Mouse (Mus musculus) heart, embryonic 14.5 days (tissue): ENCODE results near the gene Serpina3n. TPM values are rescaled to one million over a fixed set of nuclear protein-coding genes. Genes with fewer than 3 reads are reported as not detected.

Experiments used
- ATAC-seq: fragments of 200-750 bp; cut with Nextera tagmentation; 2 replicates; pipeline ENCODE4 v1.8.0; 2017; ENCODE audit warnings: low read depth, moderate TSS enrichment; ENCODE audit not compliant: insufficient number of reproducible peaks, insufficient read depth, low FRiP score
- H3K27ac ChIP-seq, 2 experiments: fragments of 200-500 bp in 1 of 2; fragments of 300-500 bp in 1 of 2; sonication (generic) in 1 of 2; replicated peaks in 1 of 2; 2 replicates each; pipeline ENCODE4 v1.5.1; 2012 to 2014; ENCODE audit warnings: low read depth in 2 of 2, low read length in 2 of 2, control low read depth in 1 of 2, mild to moderate bottlenecking in 1 of 2, mixed read lengths in 1 of 2; ENCODE audit not compliant: control insufficient read depth in 1 of 2, insufficient read depth in 1 of 2
- H3K27me3 ChIP-seq: fragments of 300-500 bp; sonication (generic); 2 replicates; pipeline ENCODE4 v1.6.1; 2014; ENCODE audit warnings: mild to moderate bottlenecking, low read length, control low read depth; ENCODE audit not compliant: control insufficient read depth, insufficient read depth
- H3K36me3 ChIP-seq: fragments of 300-500 bp; sonication (generic); 2 replicates; pipeline ENCODE4 v1.6.1; 2014; ENCODE audit warnings: mild to moderate bottlenecking, control low read depth, low read length, mixed read lengths; ENCODE audit not compliant: control insufficient read depth, insufficient read depth
- H3K4me1 ChIP-seq, 2 experiments: fragments of 200-500 bp in 1 of 2; fragments of 300-500 bp in 1 of 2; sonication (generic) in 1 of 2; 2 replicates each; pipeline ENCODE4 v1.6.1; 2012 to 2014; ENCODE audit warnings: low read length in 2 of 2, control low read depth in 1 of 2, mixed read lengths in 1 of 2; ENCODE audit not compliant: control insufficient read depth in 2 of 2, insufficient read depth in 2 of 2
- H3K4me2 ChIP-seq: fragments of 300-500 bp; sonication (generic); 2 replicates; pipeline ENCODE4 v1.6.1; 2014; ENCODE audit warnings: mild to moderate bottlenecking, low read length
- H3K4me3 ChIP-seq, 2 experiments: fragments of 200-500 bp in 1 of 2; fragments of 300-500 bp in 1 of 2; sonication (generic) in 1 of 2; 2 replicates each; pipeline ENCODE4 v1.5.1; 2012 to 2014; ENCODE audit warnings: low read length in 2 of 2, mild to moderate bottlenecking in 2 of 2, control low read depth in 1 of 2, low read depth in 1 of 2, moderate library complexity in 1 of 2; ENCODE audit not compliant: control insufficient read depth in 1 of 2, insufficient read depth in 1 of 2
- H3K9ac ChIP-seq: fragments of 300-500 bp; sonication (generic); 2 replicates; pipeline ENCODE4 v1.6.1; 2014; ENCODE audit warnings: mild to moderate bottlenecking, low read length
- H3K9me3 ChIP-seq: fragments of 300-500 bp; sonication (generic); 2 replicates; pipeline ENCODE4 v1.6.1; 2016; ENCODE audit warnings: low read length, control low read depth; ENCODE audit not compliant: control insufficient read depth
- WGBS: fragments of 180-500 bp; shearing (Covaris S2); extraction: QIAGEN DNeasy Blood & Tissue Kit; methylation state at CpG from one replicate; pipeline ENCODE4 v1.1.7; 2014; 5-methylcytosine and 5-hydroxymethylcytosine counted together
- polyA plus RNA-seq: library from polyadenylated mRNA; unstranded; fragments of >200 nt; fragmentation: Nextera tagmentation; extraction: Ambion mirVana; gene quantifications from 2 replicates; pipeline ENCODE4 v1.2.1, GENCODE M21; 2014

Gene Serpina3n
- polyA plus RNA-seq, 1 experiment from 2014 or later, result 0.28 TPM

GRCm38 (mm10) chr12:104418340-104419135 is 12.0 kb downstream of the Serpina3n start:
- Histone ChIP-seq H3K27ac (no peak overlapping the region), H3K4me2 (peak overlapping the region; percentile 49), H3K9me3 (no peaks in the 10 kb centered on the region), H3K9ac (no peak overlapping the region), H3K27me3 (peaks cover 11% of the 10 kb centered on the region), H3K4me1 (no peaks in the 10 kb centered on the region; a peak in 1 of 4 replicates), H3K36me3 (no peaks in the 10 kb centered on the region), H3K4me3 (peak overlapping the region in 1 of 2 experiments; percentile 19; a peak in 1 of 4 replicates)
- WGBS, result 15% methylated on average over 17 of the region's 17 CpGs
- no peak for ATAC-seq

DNA sequence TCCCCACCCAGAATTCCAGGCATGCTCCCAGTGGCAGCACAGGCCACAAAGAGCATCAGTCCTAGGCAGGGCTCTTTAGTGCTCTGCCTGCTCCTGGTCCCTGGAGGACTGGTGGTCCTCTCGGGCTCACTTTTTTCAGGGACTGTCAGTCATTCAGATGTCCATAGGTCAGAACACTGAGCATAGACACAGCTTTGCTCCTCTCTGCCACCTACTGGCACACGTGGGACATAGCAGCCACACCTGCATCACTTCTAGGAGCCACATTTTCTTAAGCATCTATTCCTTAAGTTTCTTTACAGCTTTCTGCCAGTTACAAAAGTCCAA is 12.6 kb downstream of the Serpina3n start:
- H3K36me3 ChIP-seq, result no peaks in the 10 kb centered on the region
- no peak overlapping the region for H3K9ac ChIP-seq
- WGBS, result 7% methylated on average over 2 of the region's 2 CpGs
- peaks cover 11% of the 10 kb centered on the region for H3K27me3 ChIP-seq
- ATAC-seq, result no peak
- H3K4me3 ChIP-seq, result no peak overlapping the region
- H3K4me2 ChIP-seq, result no peak overlapping the region
- H3K27ac ChIP-seq, result no peak overlapping the region
- H3K9me3 ChIP-seq, result no peaks in the 10 kb centered on the region
- no peaks in the 10 kb centered on the region; a peak in 1 of 4 replicates for H3K4me1 ChIP-seq

DNA sequence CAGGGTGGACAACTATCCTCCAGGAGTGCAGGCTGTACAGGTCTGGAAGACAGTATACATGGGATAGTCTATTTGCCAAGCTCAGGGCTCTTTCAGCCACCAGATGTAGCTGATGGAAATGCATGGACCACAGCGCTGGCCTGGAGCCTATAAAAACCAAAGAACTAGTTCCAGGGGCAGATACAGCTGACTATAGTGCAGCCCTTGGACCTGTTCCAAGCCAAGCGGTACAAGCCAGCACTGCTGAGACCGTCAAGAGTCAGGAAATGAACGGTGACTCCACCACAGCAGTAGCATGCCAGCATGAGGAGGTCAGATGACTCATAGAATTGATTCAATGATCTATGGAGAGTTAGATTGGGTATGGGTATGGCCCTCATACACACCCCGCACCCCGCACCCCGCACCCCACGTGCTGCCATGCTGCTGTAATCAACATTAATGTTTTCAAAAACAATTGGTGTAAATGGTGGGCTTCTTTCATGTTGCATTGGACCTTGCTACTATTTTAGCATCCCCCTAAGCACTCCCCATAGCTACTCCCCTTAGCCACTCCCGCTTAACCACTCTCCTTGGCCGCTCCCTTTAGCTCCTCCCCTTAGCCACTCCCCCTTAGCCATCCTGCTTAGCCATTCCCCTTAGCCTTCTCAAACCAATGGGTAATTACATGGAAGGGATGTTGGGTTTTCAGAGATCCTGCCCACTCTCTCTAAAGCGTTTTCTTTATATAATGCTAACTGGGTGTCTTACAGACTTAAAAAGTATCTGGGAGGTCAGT is 16.3 kb downstream of the Serpina3n start:
- no peak overlapping the region for H3K27ac ChIP-seq
- no peaks in the 10 kb centered on the region for H3K36me3 ChIP-seq
- ATAC-seq, result peak; percentile 68; the same call in 1 of the 2 replicates

DNA sequence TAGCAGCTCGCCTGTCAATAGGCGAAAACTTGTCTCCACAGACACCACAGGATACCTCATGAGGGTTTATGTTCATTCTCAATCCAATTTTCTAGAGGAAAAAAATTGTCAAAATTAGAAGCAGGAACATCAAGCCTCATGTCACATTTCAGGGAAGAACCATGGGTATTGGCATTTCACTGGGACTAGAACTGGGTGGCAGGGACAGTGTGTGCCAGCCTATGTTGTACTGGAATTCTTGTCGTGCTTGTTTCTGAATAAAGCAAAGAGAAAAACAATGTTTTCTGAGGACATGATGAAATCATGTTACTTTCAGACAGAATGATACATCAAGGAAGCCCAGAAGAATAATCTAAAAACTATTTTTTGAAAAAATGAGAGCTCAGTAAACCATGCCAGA is 19.1 kb downstream of the Serpina3n start:
- H3K4me2 ChIP-seq, result no peak overlapping the region
- ATAC-seq, result no peak
- no peak overlapping the region for H3K9ac ChIP-seq
- H3K36me3 ChIP-seq, result no peaks in the 10 kb centered on the region
- no peaks in the 10 kb centered on the region for H3K9me3 ChIP-seq
- H3K27me3 ChIP-seq, result peaks cover 17% of the 10 kb centered on the region
- WGBS, result 61% methylated on average over 3 of the region's 3 CpGs
- no peak overlapping the region for H3K27ac ChIP-seq
- H3K4me3 ChIP-seq, result no peak overlapping the region
- H3K4me1 ChIP-seq, result no peaks in the 10 kb centered on the region

More for the DNA sequence above, 16.3 kb downstream of the Serpina3n start:
- no peak overlapping the region for H3K4me2 ChIP-seq
- H3K4me3 ChIP-seq, result no peak overlapping the region
- H3K4me1 ChIP-seq, result no peaks in the 10 kb centered on the region; a peak in 1 of 4 replicates
- 57% methylated on average over 11 of the region's 11 CpGs for WGBS
- H3K9me3 ChIP-seq, result no peaks in the 10 kb centered on the region
- H3K27me3 ChIP-seq, result peaks cover 16% of the 10 kb centered on the region
- H3K9ac ChIP-seq, result no peak overlapping the region

GRCm38 (mm10) chr12:104426915-104427314 is 20.4 kb downstream of the Serpina3n start:
- H3K36me3 ChIP-seq, result no peaks in the 10 kb centered on the region
- no peak for ATAC-seq
- peaks cover 17% of the 10 kb centered on the region; the same call in 1 of the 2 replicates for H3K27me3 ChIP-seq
- no peak overlapping the region for H3K27ac ChIP-seq
- no peak overlapping the region for H3K9ac ChIP-seq
- WGBS, result 5% methylated on average over 7 of the region's 7 CpGs
- no peaks in the 10 kb centered on the region for H3K9me3 ChIP-seq
- H3K4me1 ChIP-seq, result no peaks in the 10 kb centered on the region
- H3K4me2 ChIP-seq, result no peak overlapping the region
- H3K4me3 ChIP-seq, result no peak overlapping the region

GRCm38 (mm10) chr12:104431359-104431758 is 24.8 kb downstream of the Serpina3n start:
- H3K4me2 ChIP-seq, result no peak overlapping the region
- no peak overlapping the region for H3K27ac ChIP-seq
- H3K36me3 ChIP-seq, result no peaks in the 10 kb centered on the region
- no peaks in the 10 kb centered on the region for H3K4me1 ChIP-seq
- no peak for ATAC-seq
- no peak overlapping the region for H3K9ac ChIP-seq
- 76% methylated on average over 10 of the region's 10 CpGs for WGBS
- H3K4me3 ChIP-seq, result no peak overlapping the region
- H3K27me3 ChIP-seq, result peaks cover 9% of the 10 kb centered on the region; the same call in 1 of the 2 replicates
- no peaks in the 10 kb centered on the region for H3K9me3 ChIP-seq

DNA sequence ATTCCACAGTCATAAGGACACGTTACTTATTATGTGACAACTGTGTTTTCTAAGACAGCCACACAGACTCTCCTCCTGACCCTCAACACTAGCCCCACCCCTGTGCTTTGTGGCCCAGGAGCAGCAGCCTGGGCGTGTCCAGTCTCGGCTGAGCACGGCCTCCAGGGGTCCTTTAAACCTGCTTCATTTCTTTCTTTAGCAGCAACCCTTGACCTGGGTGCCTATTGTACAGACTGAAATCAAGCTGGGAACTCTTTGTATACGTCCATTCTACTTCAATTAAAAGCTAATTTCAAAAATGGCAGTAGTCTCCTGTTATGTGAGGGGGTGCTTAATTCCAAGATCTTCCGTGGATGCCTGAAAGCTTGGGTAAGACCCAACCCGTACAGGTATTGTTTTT is 26.7 kb downstream of the Serpina3n start:
- H3K9me3 ChIP-seq, result no peaks in the 10 kb centered on the region
- H3K4me1 ChIP-seq, result no peaks in the 10 kb centered on the region
- no peak overlapping the region for H3K4me3 ChIP-seq
- H3K4me2 ChIP-seq, result no peak overlapping the region
- H3K27me3 ChIP-seq, result peaks cover 11% of the 10 kb centered on the region; the same call in 1 of the 2 replicates
- no peak for ATAC-seq
- H3K27ac ChIP-seq, result no peak overlapping the region
- 52% methylated on average over 7 of the region's 7 CpGs for WGBS
- no peaks in the 10 kb centered on the region for H3K36me3 ChIP-seq
- no peak overlapping the region for H3K9ac ChIP-seq
